Mouse (Mus musculus) ovary, adult 2 months (tissue): ENCODE measurements around the gene Fam43a. TPM values are rescaled to one million over a fixed set of nuclear protein-coding genes. Genes with fewer than 3 reads are reported as not detected.

Experiments used
- polyA plus RNA-seq: library from polyadenylated mRNA; depleted of rRNA; stranded (reverse); fragments of >200 nt; gene quantifications from 2 replicates; pipeline ENCODE4 v1.2.3, GENCODE M21; 2012; rRNA removed

Fam43a gene
- polyA plus RNA-seq = 44.3 and 59.0 TPM in 2 replicates

GRCm38 (mm10) chr16:30599491-30600268 lies at the start of gene Fam43a:
Gene Fam43a, plus strand, starts transcription at chr16:30599723.

GRCm38 (mm10) chr16:30550748-30551192 lies 48.8 kb upstream of the Fam43a start, which contains the start of gene Tmem44:
Gene Tmem44, minus strand, starts transcription at chr16:30550842.

DNA sequence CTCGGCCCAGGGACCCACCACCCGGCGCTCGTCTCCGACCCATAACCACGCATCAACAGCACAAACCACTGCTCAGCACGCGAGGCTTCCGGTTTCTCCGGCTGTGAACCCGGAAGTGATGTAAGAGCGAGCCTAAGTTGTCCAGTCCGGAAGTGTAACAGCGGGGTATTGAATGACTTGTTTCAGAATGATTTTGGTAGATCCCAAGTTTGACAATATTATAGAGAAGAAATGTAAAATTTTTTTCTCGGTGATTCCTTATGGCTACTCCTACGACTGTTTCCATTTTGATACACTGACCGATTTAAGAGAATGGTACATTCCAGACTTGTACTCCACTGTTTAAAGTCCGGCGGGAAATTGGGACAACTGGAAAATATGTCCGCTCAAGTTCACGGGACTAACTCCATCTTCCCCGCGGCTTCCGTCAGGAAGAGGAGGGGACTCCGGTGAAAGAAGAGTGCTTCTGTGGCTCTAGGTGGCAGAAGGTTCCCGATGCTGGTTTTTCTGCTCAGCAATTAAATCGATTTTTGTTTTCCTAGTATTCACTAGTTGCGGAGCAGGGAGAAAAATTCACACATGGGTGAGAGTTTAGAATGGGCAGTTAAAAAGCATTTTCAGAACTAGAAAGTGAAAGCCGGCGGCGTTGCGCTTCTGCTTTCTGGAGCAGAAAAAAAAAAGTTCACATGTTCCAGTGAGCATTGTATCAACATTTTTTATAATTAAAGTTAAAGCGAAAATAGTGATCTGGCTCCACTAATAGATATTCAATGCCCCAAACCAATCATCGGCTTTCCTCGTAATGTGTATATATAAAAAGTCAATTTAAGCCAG lies 11.8 kb upstream of the Fam43a start, which contains the start of gene Lsg1:
Lsg1 (minus strand) TSS at position 99 of the 834 bp plus-strand sequence.

Other genes starting within 250 kb of the Fam43a start
- gene Atp13a3, start 193.7 kb upstream of the Fam43a start, polyA plus RNA-seq = 33.7 and 94.7 TPM in 2 replicates
- gene Tmem44, start 48.9 kb upstream of the Fam43a start, polyA plus RNA-seq = 16.6 and 16.9 TPM in 2 replicates
- gene Lsg1, start 12.1 kb upstream of the Fam43a start, polyA plus RNA-seq = 13.7 and 14.3 TPM in 2 replicates